Mouse (Mus musculus): ENCODE results near the gene Sapcd1.
"Not testable (repeated sequence)": the region's sequence is repeated elsewhere in the genome, so short reads cannot be mapped to it uniquely, and the experiment has no call there.

Sapcd1 gene

DNA sequence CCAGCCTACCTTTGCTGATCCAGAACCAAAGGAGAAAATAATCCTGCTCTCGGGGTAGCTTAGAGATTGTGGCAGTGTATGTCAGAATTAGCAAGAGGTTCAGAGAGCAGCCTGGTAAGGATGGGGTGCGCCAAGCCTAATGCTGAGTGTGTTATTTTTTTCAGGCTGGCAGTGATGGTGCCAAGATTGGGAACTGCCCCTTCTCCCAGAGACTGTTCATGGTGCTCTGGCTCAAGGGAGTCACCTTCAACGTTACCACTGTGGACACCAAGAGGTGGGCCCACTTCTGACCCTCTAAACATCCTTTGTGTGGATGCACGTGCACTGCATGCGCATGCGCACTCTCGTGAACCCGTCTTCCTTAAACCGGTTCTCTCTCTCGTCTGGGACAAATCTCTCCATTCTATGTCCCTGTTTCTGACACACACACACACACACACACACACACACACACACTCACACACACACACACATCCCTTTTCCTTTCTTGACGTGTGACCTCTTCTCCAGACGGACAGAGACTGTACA lies 24.5 kb upstream of the Sapcd1 start:
- DNase-seq (ENCODE audit: low spot score), result no peak

DNA sequence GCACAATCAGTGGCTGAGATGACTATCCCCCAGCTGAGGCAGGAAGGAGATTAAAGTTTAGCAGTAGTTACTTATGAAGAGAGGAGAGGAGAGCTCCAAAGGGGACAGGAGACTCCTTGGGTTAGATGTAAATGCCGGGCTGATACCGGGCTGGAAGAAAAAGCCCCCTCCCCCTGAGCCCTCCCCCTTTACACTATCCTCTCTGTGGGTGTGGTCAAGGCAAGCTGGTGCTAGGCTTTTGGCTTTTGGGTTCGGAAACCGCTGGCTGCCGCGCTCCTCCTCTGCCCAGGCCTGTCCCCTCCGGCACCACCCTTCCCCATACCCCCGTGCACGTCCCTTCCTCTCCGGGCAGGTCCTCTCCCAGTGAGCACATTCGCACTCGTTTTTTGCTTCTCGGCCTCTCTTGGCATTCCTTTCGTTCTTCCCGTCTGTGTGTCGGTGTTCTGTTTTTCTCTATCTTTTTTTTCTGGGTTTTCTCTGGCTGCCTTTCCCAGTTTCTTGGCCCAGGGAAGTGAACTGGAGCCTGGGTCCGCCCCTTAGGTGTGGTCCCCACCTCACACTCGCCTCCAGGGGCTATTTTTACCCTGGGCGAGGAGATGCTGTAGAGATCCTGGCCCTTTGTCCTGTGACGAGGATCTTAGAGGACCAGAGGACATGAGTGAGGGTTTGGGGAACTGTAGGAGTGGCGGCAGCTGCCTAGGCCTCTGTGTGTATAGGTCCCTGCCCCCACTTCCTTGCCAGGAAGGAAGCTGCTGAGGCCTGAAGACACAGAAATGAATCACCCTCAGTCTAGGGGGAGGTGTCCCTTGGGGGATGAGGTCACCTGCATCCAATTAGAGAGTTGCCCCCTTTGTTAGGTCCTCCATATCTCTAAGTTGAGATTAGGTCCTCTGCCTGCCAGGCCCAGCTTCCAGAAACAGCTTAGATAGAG lies 23.6 kb upstream of the Sapcd1 start:
- peak; percentile 79 for DNase-seq (ENCODE audit: low spot score)

DNA sequence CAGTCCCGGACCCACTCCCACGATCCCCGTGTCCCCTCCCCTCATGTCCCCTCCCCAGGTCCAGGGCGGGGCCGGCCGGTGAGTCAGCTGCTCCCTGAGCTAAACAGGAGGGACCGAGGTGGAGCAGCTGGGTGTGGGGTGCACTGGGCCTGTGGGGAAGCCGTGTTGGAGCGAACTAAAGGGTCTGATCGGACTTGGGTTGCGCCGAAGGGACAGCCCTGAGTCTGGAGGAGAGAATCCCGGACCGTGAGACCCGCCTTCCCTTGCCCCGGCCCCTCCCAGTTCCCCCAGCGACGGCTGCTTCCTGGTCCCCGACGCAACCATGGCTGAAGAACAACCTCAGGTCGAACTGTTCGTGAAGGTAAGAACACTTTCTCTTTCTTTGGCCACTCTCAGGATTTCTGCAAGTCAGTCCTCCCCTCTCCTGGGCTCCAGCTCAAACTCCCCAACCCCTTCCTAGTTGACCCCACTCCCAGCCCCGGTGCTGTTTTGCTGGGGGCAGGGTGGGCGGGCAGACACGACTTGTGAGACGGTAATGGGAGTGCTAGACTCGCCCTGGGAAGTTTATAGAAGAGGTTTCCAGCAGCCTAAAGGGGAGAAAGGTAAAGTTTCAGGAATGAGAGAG lies 22.4 kb upstream of the Sapcd1 start:
- peak; percentile 83 for DNase-seq (ENCODE audit: low spot score)

DNA sequence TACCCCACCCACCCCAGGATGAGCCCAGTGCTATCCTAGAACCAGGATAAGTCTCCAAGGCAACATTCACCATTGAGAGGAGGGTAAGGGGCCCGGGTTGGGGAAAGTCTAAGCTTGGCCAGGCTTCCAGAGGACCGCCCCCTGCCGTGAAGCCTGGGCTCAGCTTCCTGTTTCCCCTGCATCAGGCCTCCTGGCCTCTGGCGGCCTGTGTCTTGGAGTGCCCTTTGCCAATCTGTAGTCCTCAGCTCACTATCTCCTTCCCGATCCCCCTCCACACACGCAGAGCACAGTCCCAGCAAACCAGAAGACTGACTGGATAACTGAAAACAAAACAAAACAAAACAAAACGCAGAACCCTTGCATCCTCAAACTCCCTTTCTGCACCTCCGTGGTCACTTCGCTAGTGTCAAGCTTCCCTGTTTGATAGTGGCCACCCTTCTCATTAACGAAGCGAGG lies 21.8 kb upstream of the Sapcd1 start, which contains the start of gene Clic1:
TSS of gene Clic1 (plus strand) at position 406 of the 456 bp plus-strand sequence.
- DNase-seq (ENCODE audit: low spot score), result peak; percentile 56

DNA sequence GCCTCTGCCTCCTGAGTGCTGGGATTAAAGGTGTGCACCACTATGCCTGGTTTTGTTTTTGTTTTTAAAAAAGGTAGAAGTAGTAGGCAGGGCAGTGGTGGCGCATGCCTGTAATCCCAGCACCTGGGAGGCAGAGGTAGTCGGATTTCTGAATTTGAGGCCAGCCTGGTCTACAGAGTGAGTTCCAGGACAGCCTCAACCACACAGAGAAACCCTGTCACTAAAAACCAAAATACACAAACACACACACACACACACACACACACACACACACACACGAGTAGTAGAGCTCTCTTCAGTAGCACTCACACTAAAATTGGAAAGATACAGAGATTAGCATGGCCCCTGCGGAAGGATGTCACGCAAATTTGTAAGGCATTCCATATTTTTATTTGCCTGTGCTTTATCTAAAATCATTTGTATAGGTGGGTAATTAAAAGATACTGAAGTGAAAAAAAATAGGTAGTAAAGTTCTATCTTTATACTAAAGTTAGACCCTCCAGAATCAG lies 21.2 kb upstream of the Sapcd1 start:
- DNase-seq (ENCODE audit: low spot score), result no peak

DNA sequence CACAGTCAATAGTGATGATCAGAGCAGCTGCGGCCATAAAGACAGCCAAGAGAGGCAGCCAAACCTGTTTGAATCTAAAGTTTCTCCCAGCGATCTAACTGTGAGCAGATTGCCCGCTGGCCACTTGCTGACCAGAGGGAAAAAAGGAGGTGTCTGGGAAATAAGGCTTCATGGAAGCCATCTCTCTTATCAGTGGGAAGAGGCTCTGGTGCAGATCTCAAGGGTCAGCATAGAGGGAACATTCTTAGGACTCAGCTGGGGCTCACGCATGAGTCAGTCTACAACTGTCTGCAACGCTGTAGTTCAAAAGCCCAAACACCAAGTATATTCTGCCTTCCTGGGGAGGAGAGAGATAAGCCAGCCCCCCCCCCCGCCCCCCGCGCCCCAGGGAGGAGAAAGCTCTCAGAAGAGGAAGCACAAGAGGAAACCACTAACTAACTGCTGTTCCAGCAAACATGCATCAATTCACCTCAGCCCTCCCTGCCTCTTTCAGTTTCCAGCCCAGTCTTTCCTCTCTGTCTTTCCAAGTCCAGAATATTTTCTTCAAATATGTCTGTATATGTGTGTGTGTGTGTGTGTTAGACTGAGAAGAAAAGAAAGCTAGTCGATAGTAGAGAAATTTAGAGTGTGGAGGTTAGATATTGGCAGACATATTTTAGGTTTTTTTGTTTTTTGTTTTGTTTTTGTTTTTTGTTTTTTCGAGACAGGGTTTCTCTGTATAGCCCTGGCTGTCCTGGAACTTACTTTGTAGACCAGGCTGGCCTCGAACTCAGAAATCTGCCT lies 20.5 kb upstream of the Sapcd1 start:
- DNase-seq (ENCODE audit: low spot score), result peak; percentile 26

DNA sequence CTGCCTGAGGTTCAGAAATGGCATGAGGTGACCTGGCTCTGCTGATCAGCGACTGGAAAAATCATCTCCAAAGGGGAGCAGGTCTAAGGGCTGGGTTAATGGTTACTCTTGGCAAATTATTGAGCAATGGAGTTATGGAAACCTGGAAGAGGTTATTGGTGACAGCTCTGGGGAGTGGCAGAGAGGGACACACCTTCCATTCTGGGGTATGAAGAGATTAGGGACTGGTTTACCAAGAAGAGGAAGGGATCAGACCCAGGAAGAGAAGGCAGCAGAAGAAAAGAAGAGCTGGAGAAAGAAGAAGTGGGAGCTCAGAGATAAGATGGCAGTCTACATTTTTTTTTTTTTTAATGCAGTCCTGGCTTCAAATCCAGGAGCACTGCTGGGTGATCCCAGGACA lies 19.9 kb upstream of the Sapcd1 start:
- DNase-seq (ENCODE audit: low spot score), result no peak

DNA sequence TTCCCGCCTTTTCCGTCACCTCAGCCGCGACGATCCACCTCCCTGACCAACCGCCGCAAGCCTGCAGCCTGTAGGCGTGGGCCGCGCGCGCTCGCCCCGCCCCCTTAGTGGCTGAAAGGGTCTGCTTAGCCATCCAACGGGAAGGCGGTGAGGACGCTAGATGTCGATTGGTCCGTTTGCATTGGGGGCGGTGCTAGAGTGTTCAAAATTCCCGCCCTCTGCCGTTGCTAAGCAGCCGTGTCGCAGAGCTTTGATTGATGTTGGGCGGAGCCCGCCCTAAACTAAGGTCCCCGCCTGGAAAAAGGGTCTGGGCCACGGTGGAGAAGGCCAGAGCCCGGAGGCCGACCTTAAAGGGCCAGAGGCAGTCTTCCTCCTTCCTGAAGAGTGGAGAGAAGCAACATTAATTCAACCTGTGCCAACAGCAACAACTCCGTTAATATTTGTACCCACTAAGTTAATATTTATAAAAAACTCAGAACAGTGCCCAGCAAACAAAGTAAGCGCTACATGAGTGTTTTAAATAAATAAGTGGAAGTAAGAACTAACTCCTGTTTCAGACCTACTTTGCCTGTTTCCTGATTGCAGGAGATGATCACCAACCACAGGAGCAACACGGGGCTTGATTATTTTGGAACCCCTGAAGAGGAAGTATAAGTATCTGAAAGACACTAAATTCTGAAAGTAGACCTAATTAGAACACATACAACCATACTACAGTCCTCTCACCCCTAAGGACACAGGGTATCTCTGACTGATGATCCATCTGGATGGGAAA lies 19.1 kb upstream of the Sapcd1 start, which contains the start of gene Msh5:
TSS of gene Msh5 (minus strand) at position 65 of the 775 bp plus-strand sequence.
- DNase-seq (ENCODE audit: low spot score), result peak; percentile 97

DNA sequence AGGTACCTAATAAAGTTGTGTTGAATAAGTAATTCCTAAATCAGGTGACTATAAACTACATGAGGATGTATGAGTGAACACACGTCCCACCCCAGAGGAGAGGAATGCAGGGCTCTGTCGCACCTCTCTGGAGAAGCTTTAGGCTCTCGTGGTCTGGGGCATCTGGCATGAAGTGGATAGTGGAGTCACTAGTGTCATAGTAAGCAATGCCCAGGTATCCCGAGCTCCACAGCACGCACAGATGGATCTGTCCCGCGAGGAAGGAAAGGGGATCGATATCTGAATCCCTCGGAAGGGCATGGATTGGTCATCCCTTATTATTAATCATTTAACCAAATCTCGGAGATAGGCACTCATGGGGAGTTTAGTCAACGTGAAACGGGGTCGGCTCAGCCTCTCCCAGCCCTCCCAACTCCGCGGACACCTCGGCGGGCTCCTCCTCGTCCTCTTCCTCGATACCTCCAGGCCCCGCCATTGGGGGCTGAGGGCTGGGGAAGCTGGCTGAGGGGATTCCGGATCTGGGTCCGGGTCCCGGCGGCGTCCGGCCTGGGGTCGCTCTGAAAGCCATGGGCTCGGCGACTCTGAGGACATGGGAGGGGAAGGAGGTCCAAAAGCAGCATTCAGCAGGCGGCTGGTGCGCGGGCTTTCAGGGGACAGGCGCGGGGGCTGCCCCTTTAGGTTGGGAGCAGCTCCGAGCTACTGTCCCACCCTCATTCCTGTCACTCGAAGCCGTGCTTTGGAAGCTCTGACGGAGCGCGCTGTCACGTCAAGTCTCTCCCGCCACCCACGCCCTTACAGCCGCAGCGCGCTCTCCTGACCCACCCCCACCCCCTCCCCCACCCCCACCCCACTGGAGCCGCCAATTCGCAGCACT lies 18.2 kb upstream of the Sapcd1 start:
- DNase-seq (ENCODE audit: low spot score), result no peak

DNA sequence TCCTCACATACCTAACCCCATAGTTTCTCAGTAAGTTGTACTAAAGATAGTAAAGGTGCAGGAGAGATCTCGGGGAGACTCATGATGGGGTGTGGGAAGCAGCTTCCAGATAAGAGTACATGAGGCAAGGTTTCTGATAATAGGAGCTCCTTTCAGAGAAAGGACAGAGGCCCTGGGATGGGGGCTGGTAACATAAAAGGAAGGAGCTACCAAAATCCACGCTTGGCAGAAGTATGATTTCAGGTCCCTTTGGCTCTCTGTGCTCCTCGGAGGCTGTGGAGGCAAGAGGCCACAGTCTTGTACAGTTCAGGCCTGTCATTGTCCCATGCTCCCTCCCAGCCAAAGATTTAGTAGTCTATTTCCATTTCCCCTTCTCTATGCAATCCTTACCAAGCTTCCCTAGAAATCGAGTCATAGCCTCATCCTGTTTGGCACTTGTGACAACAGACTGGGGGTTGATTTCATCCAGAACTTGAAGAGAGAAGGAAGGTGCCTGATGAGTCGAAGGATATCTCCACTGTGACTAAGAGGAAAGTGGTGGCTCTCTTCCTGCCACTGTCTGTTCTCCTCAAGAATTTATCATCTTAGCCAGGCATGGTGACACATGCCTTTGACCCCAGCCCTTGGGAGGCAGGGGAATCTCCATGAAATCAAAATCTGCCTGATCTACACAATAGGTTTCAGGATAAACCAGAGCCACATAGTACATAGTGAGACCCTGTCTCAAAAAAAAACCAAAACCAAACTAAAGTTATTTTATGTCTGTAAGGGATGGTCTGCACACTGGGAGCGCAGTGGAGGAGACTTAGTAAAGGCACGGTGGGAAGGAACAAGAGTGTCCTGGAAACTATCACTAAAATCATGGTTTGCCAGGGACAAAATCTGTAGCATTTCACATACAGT lies 17.3 kb upstream of the Sapcd1 start:
- no peak for DNase-seq (ENCODE audit: low spot score)

DNA sequence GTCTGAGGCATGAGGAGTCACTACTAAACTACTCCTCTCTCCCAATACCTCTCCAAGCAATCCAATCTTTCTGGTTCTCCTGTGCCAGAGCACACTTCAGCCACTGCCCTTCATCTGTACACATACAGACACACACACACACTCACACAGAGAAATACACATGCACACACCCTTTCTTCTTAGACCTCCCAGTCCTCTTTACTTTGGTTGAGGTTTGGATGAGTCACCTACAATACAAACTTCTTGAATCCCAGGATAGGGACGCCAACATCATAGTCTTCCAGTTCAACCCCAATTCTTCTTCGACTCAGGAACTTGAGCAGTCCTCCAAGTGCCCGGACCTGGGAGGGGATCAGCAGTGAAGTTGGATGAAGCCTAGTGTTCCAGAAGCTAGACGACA lies 16.0 kb upstream of the Sapcd1 start:
- DNase-seq (ENCODE audit: low spot score), result no peak

DNA sequence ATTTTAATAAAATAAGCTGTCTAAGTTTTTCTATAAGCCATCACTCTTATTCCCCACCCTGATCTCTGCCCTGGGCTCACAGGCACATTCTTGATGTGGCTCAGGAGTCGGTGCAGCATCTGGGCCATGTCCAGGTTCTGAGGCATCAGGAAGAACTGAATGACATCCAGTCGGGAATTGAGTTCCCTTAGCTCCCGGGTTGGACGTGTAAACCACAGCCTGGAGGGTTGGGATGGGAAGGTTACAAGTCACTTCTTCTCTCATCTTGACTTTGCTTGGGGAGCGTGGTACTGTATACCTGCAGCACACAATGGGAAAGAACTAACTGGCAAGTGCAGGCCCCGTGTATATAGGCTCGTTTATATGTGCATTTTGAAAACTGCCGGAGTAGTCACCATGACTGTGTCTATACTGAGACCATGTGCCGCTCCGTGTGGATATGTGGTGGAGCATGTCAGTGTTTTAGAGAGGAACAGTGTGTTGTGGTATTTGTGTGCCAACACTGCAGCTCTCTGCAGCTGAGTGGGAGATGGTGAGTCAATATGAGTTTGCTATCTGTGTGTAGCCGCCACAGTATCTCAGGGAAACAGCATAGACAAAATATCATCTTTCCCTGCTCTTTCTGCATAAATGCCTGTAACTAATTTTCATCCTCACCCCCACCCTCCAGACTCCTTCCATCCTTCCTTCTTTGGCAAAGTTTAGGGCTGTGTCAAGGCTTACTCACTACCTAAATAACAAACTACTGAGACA lies 11.5 kb upstream of the Sapcd1 start:
- no peak for DNase-seq (ENCODE audit: low spot score)

DNA sequence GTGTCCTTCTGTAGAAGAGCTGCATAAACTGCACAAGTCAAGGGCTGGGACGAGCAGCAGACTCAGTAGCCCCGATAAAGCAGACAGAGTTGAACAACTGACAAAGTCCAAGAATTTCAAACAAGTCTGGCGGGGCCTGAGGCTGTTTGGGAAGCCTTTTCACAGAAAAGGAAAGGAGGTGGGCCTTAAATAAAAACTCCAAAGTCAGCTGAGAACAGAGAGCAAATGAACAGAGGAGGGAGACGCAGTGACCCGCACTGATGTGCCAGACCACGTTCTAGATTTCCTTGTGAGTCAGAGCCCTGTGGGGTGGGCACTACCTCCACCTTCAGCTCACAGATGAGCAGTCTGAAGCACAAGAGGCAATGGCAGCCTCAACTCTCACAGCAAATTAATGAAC lies 7.1 kb upstream of the Sapcd1 start:
- no peak for DNase-seq (ENCODE audit: low spot score)

DNA sequence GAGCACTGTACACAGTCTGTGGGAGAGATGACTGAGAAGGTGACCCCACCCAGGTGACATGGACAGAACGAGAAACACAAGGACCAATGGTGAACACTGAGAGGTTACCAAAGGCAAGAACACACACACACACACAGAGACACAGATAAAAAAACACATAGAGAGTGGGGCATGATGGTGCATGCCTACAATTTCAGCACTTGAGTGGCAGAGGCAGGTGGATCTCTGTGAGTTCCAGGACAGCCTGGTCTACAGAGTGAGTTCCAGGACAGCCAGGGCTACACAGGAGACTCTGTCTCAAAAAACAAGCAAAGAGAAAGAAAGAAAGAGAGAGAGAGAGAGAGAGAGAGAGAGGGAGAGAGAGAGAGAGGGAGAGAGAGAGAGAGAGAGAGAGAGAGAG lies 5.9 kb upstream of the Sapcd1 start:
- DNase-seq (ENCODE audit: low spot score), result not testable (repeated sequence)

DNA sequence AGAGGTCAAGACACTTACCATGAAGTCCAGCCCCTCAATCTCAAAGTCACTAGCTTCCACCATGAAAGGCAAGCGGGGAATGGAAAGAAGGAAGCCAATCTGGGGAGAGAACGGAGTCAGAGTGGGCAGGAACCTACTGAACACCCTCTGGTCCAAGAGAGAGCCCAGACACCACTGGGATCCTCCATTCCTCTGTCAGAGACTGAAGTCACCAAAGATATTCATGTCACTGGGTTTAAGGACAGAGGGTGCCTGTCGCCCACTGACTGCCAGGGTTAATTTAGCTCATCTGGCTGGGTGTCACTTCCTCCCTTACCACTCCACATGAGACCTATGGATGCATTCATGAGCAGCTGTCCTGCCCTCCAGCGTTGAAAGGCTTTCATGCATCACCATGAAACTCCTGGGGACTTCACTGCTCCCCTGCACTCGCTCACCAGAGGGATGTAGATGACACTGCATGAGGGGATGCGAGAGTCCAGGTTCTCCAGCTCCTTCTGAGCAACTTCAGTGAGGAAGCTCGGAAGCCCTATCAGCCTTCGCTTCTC lies 4.6 kb upstream of the Sapcd1 start:
- DNase-seq (ENCODE audit: low spot score), result no peak

DNA sequence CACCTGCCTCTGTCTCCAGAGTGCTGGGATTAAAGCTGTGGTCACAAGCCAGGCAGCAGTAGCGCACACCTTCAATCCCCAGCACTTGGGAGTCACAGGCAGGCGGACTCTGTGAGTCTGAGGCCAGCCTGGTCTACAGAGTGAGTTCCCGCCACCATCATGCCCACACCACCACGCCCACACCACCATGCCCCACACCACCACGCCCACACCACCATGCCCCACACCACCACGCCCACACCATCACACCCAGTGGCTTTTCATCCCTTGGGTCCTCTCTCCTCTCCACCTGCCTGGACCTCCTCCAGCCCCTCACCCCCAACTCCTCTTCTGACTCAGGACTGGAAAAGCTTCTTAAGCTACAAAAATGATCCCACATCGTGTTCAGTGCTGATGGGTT lies 4.1 kb upstream of the Sapcd1 start:
- DNase-seq (ENCODE audit: low spot score), result no peak

DNA sequence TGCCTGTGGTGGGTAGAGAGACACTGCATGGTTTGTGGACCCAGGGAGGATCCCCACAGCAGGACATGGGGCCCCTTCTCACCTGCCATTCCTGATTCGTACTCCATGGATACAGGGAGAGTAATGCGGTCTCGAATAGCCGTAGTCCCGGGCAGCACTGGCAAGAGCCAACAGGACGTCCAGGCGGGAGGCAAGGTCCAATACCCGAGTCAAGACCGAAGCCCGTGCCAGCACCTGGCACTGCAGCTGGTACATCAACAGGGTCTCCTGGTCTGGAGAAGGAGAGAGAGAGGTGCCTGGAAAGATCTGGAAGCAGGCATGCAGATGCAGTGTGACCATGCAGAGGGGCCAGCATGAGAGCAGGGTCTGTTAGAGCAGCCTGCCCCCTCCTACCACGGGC lies 3.5 kb upstream of the Sapcd1 start:
- DNase-seq (ENCODE audit: low spot score), result no peak

Data from urinary bladder, postnatal 14 days (tissue).